Mouse (Mus musculus) heart, postnatal 4 days (tissue): Measurements from ENCODE around the gene Mmp13. TPM values are rescaled to one million over a fixed set of nuclear protein-coding genes. Genes with fewer than 3 reads are reported as not detected.
A peak's percentile ranks its signal among the peaks of the same experiment; 100 is the strongest.
"Not testable (repeated sequence)": the region's sequence is repeated elsewhere in the genome, so short reads cannot be mapped to it uniquely, and the experiment has no call there.

Experiments
- DNase-seq: peaks from one replicate; pipeline ENCODE4 v3.0.0; 2021
- total RNA-seq, 2 experiments: library from RNA; stranded (reverse); gene quantifications; 2 replicates each; pipeline ENCODE4 v1.2.3; 2021

The Mmp13 gene
- total RNA-seq: under 1 TPM in 1 of 2 experiments, not detected in 1; 0.10 TPM

DNA sequence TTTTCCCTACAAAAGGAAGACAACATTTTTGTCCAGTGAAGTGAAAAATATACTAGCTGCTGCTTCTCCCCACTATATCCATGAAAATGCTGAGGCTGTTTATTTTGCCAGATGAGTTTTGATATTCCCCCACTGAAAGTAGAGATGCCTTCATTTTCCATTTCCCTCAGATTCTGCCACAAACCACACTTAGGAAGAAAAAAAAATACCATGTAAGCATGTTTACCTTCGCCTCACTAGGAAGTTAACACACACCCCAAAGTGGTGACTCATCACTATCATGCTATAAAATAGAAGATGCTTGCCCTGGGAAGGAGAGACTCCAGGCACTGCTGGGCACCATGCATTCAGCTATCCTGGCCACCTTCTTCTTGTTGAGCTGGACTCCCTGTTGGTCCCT, at the start of gene Mmp13:
Gene Mmp13, plus strand, starts transcription at position 301 of the 400 bp plus-strand sequence.
- no peak for DNase-seq

- DNase-seq: no peak
These were observed 33.7 kb upstream of the Mmp13 start for GRCm38 (mm10) chr9:7238619-7239018.

- DNase-seq: no peak
These were observed 32.3 kb upstream of the Mmp13 start for GRCm38 (mm10) chr9:7239967-7240366.

DNA sequence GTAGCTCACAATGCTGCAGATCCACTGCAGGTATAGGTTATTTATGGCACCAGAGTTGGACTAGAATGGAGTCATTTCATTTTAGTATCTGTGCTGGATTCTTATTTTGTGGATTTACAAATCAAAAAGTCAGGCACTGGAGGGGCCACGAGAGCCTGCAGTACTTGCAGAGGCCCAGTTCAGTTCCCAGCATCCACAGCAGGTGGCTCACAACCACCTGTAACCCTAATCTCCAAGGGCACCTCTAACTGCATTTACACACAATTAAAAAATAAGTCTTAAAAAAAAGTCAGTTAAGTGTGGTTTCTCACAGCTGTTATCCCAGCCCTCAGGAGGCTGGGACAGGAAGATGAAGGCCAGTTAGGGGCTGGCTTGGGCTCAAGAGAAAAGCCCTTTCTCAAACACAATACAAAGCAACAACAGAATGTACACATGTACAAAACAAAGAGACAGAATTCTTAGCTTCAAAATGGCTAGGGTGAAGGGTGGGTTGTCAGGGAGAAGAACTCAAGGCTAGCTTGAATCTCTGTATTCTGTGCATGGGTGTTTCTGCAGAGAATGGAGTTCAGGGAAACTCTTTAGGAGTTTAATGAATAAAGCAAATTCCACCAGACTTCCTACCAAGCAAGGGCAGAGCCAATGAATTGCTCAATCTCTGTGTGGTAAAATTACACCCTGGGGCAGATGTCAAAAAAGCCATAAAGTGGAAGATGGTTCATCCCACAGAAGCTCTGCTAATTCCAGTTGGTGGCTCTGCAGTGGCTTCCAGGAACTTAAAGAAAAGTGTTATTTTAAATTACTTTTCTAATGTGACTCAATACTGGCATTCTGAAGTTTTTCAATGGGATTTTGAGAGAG, 19.3 kb upstream of the Mmp13 start:
- DNase-seq: no peak

DNA sequence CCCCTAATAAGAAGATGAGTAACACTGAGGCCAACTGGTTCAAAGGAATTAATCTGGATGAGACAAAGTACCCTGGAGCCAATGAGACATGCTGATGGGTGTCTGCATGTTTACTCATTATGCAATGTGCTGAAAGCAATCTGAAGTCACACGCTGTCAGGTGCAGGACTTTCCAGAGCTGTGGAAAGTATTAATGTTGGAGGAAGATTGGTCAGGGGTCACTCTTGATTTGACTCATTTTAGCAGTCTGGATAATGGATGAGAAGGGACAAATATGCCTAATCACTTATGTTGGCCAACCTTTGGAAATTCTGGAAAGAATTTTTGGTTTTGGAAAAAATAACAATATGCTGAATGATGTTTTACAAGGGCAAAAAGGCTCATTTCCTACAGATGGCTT, 10.6 kb upstream of the Mmp13 start:
- no peak for DNase-seq

DNA sequence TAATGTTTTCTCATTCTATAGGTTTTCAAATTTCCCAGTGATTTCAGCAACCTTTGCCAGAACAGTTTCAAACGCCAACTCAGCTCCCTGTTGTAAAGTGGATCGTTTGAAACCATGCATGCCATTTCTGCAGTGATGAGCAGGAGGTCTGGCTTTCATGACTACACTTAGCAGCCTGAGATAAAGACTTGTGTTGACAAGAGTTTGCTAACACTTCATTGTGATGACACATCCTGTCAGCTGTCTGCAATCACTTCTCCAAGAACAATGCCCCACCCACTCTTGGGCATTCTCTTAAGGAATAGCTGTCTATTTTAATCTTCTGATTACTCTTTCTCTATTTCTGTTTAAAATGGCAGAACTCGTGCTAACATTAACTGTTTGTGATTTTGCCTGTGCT, 2.2 kb upstream of the Mmp13 start:
- peak; percentile 45 for DNase-seq

DNA sequence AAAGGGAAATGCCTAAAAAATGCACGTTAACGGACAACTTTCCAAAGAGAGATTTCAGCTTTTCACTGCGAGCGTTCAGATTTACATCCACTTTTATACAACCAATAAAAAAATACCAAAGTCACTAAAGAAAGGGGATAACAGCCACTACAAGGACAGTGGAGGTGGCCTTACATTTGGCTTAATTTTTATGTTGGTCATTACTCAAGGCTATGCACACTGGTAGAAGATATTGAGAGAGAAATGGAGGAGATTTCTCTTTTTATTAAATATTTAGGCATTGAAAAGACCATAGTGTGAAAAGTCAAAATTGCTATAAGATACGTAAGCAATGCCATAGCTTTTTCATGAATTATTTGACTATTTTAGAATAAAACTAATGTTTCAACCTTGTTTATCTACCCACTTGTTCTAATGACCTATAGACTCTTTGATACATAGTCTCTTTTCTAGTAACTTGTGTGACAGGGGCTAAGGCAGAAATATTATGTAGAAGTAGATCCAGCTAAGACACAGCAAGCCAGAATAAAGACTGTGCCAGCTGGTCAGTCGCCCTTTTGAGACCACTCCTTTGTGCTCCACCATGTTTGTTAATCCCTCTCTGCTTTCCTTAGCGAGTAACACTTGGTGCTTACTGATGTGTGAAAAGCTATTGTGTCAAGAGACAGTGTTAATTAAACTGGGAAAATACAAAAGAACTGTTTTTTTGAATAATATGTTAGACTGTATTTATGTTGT, 10.4 kb downstream of the Mmp13 start:
- no peak for DNase-seq

GRCm38 (mm10) chr9:7283303-7283684, 11.0 kb downstream of the Mmp13 start:
- not testable (repeated sequence) for DNase-seq

- no peak for DNase-seq
These were observed 17.2 kb downstream of the Mmp13 start for GRCm38 (mm10) chr9:7289501-7289900.

DNA sequence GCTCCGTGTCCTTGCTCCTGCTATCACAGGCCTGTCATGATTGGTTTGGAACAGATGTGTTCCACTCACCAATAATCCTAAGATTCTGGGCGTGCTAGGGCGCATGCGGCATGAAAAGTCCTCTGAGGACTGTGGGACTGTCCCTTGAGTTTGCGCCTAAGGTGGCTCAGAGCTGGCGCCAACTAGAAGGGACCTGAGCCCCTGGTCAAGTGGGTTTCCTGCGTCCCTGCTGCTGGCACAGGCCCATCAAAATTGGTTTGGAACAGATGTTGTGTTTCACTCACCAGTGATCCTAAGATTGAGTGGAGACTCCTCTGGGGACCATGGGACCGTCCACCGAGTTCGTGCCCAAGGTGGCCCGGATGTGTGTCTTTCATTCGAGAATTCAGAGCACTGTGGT, 17.6 kb downstream of the Mmp13 start:
- DNase-seq: no peak

DNA sequence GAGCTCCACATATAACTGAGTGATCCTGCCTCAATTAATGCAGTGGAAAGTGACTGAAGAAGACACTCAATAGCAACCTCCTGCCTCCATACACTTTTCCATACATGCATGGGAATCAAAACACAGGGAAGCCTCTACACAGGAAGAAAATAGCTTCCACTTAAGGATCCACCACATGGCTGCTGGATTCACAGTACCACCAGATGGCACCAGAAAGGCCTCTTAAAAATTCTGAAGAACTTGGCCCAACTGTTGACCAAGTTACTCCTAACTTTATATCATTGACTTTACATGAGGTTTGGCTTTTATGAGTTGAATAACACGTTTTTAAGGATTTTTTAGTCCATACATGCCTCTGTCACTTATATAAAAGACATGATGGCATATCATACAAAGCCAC, 19.8 kb downstream of the Mmp13 start:
- no peak for DNase-seq

DNA sequence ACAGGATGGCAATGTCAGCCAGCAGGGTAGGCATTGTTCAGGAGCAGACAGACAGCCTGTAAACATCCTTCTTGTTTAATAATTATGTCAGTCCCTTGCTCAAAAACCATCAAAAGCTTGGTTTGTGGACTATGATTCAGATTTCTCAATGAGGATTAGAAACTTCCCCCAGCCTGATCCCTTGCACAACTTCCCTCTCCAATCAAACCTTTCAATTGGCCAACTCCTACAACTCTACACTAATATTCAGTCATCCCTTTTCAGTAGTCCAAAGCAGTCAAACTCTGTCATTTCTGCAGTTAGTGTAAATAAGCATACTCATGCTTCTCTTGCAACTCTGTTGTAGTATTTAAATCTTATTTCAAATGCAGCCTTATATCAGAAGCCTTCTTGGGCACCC, 59.5 kb downstream of the Mmp13 start:
- no peak for DNase-seq

Other genes with a start within 250 kb of the Mmp13 start
- 1 to 10 TPM; 4.4 to 5.6 TPM for gene Dync2h1, start 88.1 kb upstream of the Mmp13 start, total RNA-seq
- gene Dcun1d5, start 88.0 kb upstream of the Mmp13 start, total RNA-seq: 10 to 100 TPM; 61.7 to 71.3 TPM
- under 1 TPM; 0.29 to 0.32 TPM for gene Mmp12, start 71.9 kb downstream of the Mmp13 start, total RNA-seq
- gene Mmp1b, start 115.5 kb downstream of the Mmp13 start, total RNA-seq: not detected
- not detected for gene Mmp3, start 173.3 kb downstream of the Mmp13 start, total RNA-seq
- not detected for gene Mmp10, start 229.8 kb downstream of the Mmp13 start, total RNA-seq